Mouse (Mus musculus) CH12.LX (cell line): Measurements from ENCODE around the gene Wnt5a.

Experiments
- CTCF ChIP-seq, 2 experiments: IDR thresholded peaks in 1 of 2; conservative IDR thresholded peaks in 1 of 2; 2 replicates each; pipeline ENCODE4 v1.5.1; 2011 to 2012; ENCODE audit warnings: low read depth in 2 of 2, low read length in 2 of 2, improper control_type of control experiment in 1 of 2, inconsistent platforms in 1 of 2, mild to moderate bottlenecking in 1 of 2, moderate library complexity in 1 of 2
- EP300 ChIP-seq: IDR thresholded peaks from 2 replicates; pipeline ENCODE4 v1.6.1; 2011; ENCODE audit warnings: low read length, improper control_type of control experiment
- IRF4 ChIP-seq: IDR thresholded peaks from 2 replicates; pipeline ENCODE4 v1.6.1; 2014; ENCODE audit warnings: low read depth, mild to moderate bottlenecking, inconsistent platforms, low read length, improper control_type of control experiment
- MAFK ChIP-seq: IDR thresholded peaks from 2 replicates; pipeline ENCODE4 v1.6.1; 2011; ENCODE audit warnings: low read length, improper control_type of control experiment; ENCODE audit not compliant: insufficient replicate concordance
- MXI1 ChIP-seq: IDR thresholded peaks from 2 replicates; pipeline ENCODE4 v1.6.1; 2011; ENCODE audit warnings: mild to moderate bottlenecking, low read depth, low read length, improper control_type of control experiment
- POLR2A ChIP-seq: IDR thresholded peaks from 2 replicates; pipeline ENCODE4 v1.6.1; 2011; ENCODE audit warnings: low read depth, mild to moderate bottlenecking, improper control_type of control experiment, low read length
- ZC3H11A ChIP-seq: IDR thresholded peaks from 2 replicates; pipeline ENCODE4 v1.6.1; 2012; ENCODE audit warnings: low read depth, mild to moderate bottlenecking, inconsistent platforms, low read length, improper control_type of control experiment
- ZKSCAN1 ChIP-seq: IDR thresholded peaks from 2 replicates; pipeline ENCODE4 v1.6.1; 2012; ENCODE audit warnings: low read depth, inconsistent platforms, low read length, improper control_type of control experiment, borderline replicate concordance

- no peak for TF ChIP-seq POLR2A
- no peak for TF ChIP-seq EP300
- no peak for TF ChIP-seq ZC3H11A
- TF ChIP-seq MAFK: no peak
- no peak for TF ChIP-seq CTCF (conservative IDR thresholded peaks at IDR 0.05 in 1 of 2, IDR thresholded peaks at IDR 0.05 in 1 of 2; ENCODE audit: low read depth in 2 of 2, low read length in 2 of 2)
- TF ChIP-seq IRF4: no peak
- no peak for TF ChIP-seq ZKSCAN1
- no peak for TF ChIP-seq MXI1
Measured at GRCm38 (mm10) chr14:28475421-28475820, 29.1 kb upstream of the Wnt5a start.
